Mouse (Mus musculus): ENCODE measurements around the gene Arfip1. TPM values are rescaled to one million over a fixed set of nuclear protein-coding genes. Genes with fewer than 3 reads are reported as not detected.
A peak's percentile ranks its signal among the peaks of the same experiment; 100 is the strongest.

Gene Arfip1
- 48.1 and 53.8 TPM in 2 replicates for polyA plus RNA-seq (2015; fragmentation: Nextera tagmentation; extraction: Ambion mirVana)

DNA sequence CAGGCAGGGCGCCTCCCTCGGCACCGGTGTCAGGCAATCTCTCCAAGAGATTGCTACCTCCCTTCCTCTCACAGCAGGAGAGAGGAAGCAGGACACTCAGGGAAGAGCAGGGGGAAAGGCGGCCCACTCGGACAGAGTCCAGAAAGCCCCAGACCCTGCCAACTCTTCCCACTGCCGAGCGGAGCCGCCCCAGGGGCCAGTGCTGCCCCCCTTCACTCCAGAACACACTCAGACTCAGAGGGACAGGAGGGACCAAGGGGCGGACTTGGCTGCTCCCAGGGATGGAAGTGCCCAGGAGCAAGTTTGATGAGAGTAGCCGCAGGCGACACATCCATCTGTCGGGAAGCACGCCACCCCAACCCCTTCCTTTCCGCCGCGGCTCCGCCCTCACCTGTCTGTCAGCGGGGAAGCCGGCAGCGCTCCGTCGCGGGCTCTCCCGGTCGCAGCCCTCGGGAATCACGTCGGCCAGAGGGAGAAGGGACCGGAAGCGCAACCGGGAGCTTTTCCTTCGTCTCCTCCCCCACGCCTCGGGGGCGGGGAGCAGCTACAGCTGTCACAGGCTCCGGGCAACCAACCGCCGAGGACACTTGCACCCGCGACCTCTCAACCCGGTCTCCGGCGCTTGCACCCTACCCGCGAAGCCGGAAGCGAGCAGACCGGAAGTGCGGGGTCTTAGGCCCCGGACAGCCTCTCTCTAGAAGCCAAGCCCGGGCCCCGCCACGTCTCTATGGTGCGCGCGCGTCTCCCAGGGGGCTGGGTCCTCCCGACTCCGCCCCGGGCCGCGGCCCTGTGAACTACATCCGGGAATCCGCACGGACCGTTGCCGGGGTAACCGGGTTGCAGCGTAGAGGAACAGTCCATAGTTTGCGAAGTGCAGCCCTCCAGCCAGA is at the start of gene Arfip1:
Gene Arfip1 (minus strand): TSS at position 603 of the 890 bp plus-strand sequence.
- H3K36me3 ChIP-seq = no peaks in the 10 kb centered on the region
- H3K4me3 ChIP-seq (replicated peaks) = peak within 1 kb of the TSS; percentile 80
- ATAC-seq (replicated peaks; ENCODE audit: low FRiP score) = peak; percentile 99
- under 1% methylated on average over 70 of the region's 70 CpGs for WGBS
- peak within 1 kb of the TSS; percentile 76 for H3K9ac ChIP-seq
- no peaks in the 10 kb centered on the region for H3K27me3 ChIP-seq
- peak within 1 kb of the TSS; percentile 97 for H3K27ac ChIP-seq
- no peaks in the 10 kb centered on the region for H3K9me3 ChIP-seq (replicated peaks)
- peak within 1 kb of the TSS; percentile 68 for H3K4me2 ChIP-seq
- H3K4me1 ChIP-seq = peaks cover 20% of the 10 kb centered on the region

DNA sequence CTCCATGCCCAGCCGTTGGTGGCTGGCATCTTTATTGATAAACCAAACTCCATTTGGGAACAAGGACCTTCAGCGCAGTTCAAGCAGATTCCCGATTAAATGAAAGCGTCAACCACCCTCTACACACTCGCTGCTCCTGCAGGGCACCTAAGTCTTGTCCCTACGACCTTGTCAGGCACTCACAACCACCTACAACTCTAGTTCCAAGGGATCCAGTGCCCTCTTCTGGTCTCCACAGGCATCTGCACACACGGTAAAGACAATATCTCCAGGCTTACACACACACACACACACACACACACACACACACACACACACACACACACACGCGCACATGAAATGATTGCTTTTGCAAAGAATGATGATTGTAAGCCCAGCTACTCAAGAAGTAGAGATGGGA is 49.2 kb upstream of the Arfip1 start:
- Histone ChIP-seq H3K4me3 (replicated peaks) (no peak overlapping the region), H3K27me3 (no peaks in the 10 kb centered on the region), H3K36me3 (no peaks in the 10 kb centered on the region), H3K4me1 (no peaks in the 10 kb centered on the region), H3K9me3 (replicated peaks) (no peaks in the 10 kb centered on the region), H3K4me2 (no peak overlapping the region), H3K9ac (no peak overlapping the region), H3K27ac (no peak overlapping the region)
- WGBS = 92% methylated on average over 9 of the region's 9 CpGs
- ATAC-seq (replicated peaks; ENCODE audit: low FRiP score) = no peak

DNA sequence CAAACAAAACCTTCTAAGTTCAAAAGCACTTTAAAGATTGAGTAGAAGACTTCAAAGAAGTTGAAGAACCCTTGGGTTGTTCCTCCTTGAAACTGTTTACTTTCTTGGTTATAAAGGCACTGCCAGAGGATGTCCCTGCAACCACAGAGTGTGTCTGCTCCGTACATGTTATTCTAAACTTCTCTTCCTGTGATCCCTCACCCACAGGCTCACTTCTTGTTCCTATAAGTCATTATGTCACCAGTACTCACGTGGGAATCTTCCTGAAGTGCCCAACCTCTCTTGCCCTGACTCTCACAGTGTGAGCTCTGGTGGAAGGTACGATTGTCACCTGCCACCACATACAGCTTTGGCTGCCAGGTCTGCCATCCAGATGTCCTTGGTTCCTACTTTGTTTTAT is 39.6 kb upstream of the Arfip1 start:
- no peak for ATAC-seq (replicated peaks; ENCODE audit: low FRiP score)
- Histone ChIP-seq H3K9me3 (replicated peaks) (no peaks in the 10 kb centered on the region), H3K4me3 (replicated peaks) (no peak overlapping the region), H3K36me3 (no peaks in the 10 kb centered on the region), H3K27ac (no peak overlapping the region), H3K9ac (no peak overlapping the region), H3K27me3 (no peaks in the 10 kb centered on the region), H3K4me2 (no peak overlapping the region), H3K4me1 (peaks cover 12% of the 10 kb centered on the region)
- WGBS = 32% methylated on average over 3 of the region's 3 CpGs

DNA sequence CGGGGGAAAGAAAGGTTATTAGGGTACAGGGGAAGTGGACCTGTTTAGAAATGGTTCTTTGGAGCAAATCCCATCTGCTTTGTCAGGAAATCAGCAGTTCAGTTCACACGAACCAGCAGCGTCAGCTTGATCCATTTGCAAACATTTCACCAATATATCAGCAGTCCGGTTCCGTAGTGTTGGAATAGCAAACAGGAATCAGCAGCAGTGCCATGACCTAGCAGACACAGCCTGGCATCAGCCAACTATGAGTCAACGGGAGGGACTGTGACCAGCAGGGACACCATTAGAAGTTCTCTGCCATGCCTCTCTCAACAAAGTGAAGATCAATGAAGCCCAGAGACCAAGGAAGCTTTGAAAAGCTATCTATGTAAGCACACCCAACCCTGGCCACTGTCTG is 37.3 kb upstream of the Arfip1 start:
- Histone ChIP-seq H3K4me2 (no peak overlapping the region), H3K27ac (no peak overlapping the region), H3K9ac (no peak overlapping the region), H3K27me3 (0 out of 2 replicates have a peak, but pooled peaks cover 3% of the 10 kb centered on the region), H3K4me1 (0 out of 2 replicates have a peak, but pooled peaks cover 5% of the 10 kb centered on the region), H3K36me3 (no peaks in the 10 kb centered on the region), H3K4me3 (replicated peaks) (no peak overlapping the region), H3K9me3 (replicated peaks) (no peaks in the 10 kb centered on the region)
- no peak for ATAC-seq (replicated peaks; ENCODE audit: low FRiP score)
- WGBS = 91% methylated on average over 6 of the region's 6 CpGs

DNA sequence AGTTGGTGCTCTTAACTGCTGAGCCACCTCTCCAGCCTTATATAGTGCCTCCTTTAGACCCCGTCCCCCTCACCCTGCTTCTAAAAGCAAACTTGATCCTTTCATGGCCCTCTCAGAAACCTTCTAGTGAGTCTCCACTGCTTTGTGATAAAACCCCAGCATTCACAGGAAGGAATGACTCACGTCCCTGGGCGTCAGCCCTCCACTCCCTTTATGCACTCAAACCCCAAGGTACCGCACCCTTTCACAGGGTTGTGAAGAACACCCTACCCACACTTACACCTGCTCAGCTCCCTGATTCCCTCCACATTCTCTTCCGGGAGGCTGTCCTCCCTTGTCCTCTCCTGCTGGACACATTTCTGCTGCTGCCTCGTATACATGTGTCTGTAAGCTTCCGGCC is 36.6 kb upstream of the Arfip1 start:
- Histone ChIP-seq H3K9me3 (replicated peaks) (no peaks in the 10 kb centered on the region), H3K27me3 (0 out of 2 replicates have a peak, but pooled peaks cover 3% of the 10 kb centered on the region), H3K4me3 (replicated peaks) (no peak overlapping the region), H3K4me2 (no peak overlapping the region), H3K9ac (no peak overlapping the region), H3K27ac (no peak overlapping the region), H3K36me3 (no peaks in the 10 kb centered on the region), H3K4me1 (0 out of 2 replicates have a peak, but pooled peaks cover 2% of the 10 kb centered on the region)
- no peak for ATAC-seq (replicated peaks; ENCODE audit: low FRiP score)
- WGBS = 95% methylated on average over 7 of the region's 7 CpGs

DNA sequence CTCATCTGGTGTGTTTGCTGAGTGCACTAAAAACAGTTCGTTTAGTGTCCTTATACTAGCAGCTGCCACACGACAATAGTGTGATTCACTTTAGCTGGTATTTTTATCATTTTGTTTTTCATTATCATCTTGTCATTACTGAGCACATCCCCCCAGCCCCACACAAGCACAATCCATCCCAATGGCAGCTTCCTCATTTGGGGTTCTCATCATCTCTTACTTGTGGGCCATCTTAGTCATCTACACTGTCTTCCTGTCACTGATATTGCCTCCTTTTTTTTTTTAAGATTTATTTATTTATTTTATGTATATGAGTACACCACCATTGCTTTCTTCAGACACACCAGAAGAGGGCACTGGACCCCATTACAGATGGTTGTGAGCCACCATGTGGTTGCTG is 36.2 kb upstream of the Arfip1 start:
- 0 out of 2 replicates have a peak, but pooled peaks cover 2% of the 10 kb centered on the region for H3K4me1 ChIP-seq
- H3K27ac ChIP-seq = no peak overlapping the region
- 90% methylated on average over 2 of the region's 2 CpGs for WGBS
- 0 out of 2 replicates have a peak, but pooled peaks cover 3% of the 10 kb centered on the region for H3K27me3 ChIP-seq
- no peak for ATAC-seq (replicated peaks; ENCODE audit: low FRiP score)
- H3K9me3 ChIP-seq (replicated peaks) = no peaks in the 10 kb centered on the region
- no peak overlapping the region for H3K9ac ChIP-seq
- no peak overlapping the region for H3K4me3 ChIP-seq (replicated peaks)
- H3K36me3 ChIP-seq = no peaks in the 10 kb centered on the region
- no peak overlapping the region for H3K4me2 ChIP-seq

DNA sequence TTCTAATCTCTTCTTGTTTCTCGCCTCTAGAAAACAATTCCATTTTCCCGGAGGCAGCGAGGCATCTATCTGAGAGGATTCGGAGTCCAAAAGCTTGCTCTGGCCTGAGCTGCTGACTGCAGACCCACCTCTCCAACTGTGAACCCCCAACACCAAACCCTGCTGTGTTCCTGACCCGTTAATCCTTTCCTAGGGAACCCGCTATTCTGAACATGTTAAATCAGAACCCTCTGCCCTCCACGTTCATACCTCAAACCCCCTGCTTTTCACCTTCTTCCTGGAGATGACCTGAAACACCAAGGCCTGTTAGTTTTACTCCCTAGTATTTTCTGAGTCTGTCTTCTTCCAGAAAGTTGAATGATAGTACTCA is 33.4 kb upstream of the Arfip1 start:
- 0 out of 2 replicates have a peak, but pooled peaks cover 2% of the 10 kb centered on the region for H3K4me1 ChIP-seq
- H3K27ac ChIP-seq = no peak overlapping the region
- H3K9ac ChIP-seq = no peak overlapping the region
- ATAC-seq (replicated peaks; ENCODE audit: low FRiP score) = no peak
- WGBS = 41% methylated on average over 7 of the region's 7 CpGs
- no peak overlapping the region for H3K4me3 ChIP-seq (replicated peaks)
- no peaks in the 10 kb centered on the region for H3K36me3 ChIP-seq
- H3K27me3 ChIP-seq = 0 out of 2 replicates have a peak, but pooled peaks cover 3% of the 10 kb centered on the region
- H3K9me3 ChIP-seq (replicated peaks) = no peaks in the 10 kb centered on the region
- H3K4me2 ChIP-seq = no peak overlapping the region

DNA sequence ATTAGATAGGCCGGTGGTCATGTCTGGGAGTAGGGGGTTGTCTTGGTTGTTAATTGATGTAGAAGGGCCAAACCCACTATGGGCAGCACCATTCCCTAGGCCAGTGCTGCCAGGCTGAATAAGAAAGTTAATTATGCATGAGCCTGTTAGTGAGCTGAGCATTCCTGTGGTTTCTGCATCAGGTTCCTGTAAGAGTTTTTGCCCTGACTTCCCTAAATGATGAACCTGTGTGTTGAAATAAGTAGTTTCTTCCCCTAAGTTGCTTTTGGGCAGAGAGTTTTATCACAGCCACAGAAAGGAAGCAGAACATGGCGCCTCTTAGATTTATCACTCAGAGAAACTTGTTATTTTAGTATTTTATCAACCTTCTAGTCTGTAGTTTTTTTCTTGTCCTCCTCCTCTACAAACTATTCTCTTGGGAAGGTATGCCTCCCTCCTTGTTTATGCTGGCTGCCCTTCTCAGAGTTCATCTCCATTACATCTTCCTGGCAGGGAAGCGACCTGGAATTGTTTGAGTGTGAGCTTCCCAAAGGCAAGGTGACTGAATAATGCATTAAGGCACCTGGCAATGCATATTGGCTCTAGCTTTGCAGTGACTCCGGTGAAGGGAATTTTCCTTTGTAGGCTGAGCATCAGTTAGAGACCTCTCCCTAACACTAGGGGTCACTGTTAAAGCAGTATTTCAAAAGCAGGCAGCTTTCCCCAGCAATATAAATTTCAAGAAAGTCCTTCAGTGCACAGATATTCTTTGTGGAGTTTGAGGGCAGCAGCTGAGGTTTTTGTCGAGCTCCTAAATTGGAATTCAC is 32.8 kb upstream of the Arfip1 start:
- H3K27me3 ChIP-seq = 0 out of 2 replicates have a peak, but pooled peaks cover 3% of the 10 kb centered on the region
- no peaks in the 10 kb centered on the region for H3K9me3 ChIP-seq (replicated peaks)
- ATAC-seq (replicated peaks; ENCODE audit: low FRiP score) = no peak
- H3K27ac ChIP-seq = no peak overlapping the region
- 19% methylated on average over 5 of the region's 5 CpGs for WGBS
- no peak overlapping the region for H3K4me2 ChIP-seq
- H3K4me1 ChIP-seq = 0 out of 2 replicates have a peak, but pooled peaks cover 2% of the 10 kb centered on the region
- H3K4me3 ChIP-seq (replicated peaks) = no peak overlapping the region
- H3K9ac ChIP-seq = no peak overlapping the region
- H3K36me3 ChIP-seq = no peaks in the 10 kb centered on the region

DNA sequence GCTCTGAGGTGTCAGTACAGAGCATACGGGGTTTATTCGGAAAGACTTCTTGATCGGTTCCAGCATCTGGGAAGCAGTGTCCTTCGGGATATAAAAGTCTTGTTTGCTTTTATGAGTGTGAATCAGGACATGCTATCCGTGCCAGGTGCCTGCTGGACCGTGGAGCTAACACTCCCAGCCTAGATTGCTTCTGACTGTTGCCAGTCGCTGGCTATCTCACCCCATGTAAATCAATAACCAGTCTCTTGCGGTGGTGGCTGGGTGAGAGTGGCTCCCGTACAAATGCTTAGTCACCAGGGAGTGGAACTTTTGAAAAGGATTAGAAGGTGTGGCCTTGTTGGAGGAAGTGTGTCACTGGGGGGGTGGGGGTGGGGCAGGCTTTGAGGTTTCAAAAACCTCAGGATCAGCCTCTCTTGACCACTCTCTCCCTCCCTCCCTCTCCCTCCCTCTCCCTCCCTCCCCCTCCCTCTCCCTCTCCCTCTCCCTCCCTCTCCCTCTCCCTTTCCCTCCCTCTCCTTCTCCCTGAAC is 27.8 kb upstream of the Arfip1 start:
- Histone ChIP-seq H3K27ac (no peak overlapping the region), H3K4me3 (replicated peaks) (no peak overlapping the region), H3K4me2 (no peak overlapping the region), H3K9me3 (replicated peaks) (0 out of 2 replicates have a peak, but pooled peaks cover 8% of the 10 kb centered on the region), H3K4me1 (no peaks in the 10 kb centered on the region), H3K27me3 (no peaks in the 10 kb centered on the region), H3K36me3 (no peaks in the 10 kb centered on the region), H3K9ac (no peak overlapping the region)
- peak; percentile 89 for ATAC-seq (replicated peaks; ENCODE audit: low FRiP score)
- 53% methylated on average over 9 of the region's 9 CpGs for WGBS

DNA sequence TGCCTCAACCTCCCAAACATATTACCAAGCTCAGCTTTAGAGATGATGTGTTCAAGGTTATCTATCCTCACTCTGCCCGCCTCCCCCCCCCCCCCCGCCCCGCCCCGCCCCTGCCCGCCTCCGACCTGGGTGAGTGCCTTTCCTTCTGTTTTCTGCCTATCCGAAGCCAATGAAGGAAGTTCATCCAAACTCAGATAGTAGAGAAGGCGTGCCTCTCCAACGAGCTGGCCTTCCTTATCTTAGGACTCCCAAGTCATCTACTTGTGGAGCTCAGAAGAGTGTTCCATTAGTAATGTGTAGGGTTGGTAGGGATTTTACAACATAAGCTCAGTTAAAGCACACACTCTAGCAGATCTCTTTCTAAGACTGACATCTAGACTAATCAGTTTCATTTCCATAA is 20.8 kb upstream of the Arfip1 start:
- Histone ChIP-seq H3K4me1 (no peaks in the 10 kb centered on the region), H3K27me3 (no peaks in the 10 kb centered on the region), H3K9ac (no peak overlapping the region), H3K27ac (0 out of 2 replicates have a peak overlapping the region, but pooled peaks have one; percentile 1), H3K9me3 (replicated peaks) (0 out of 2 replicates have a peak, but pooled peaks cover 9% of the 10 kb centered on the region), H3K4me2 (no peak overlapping the region), H3K4me3 (replicated peaks) (no peak overlapping the region), H3K36me3 (no peaks in the 10 kb centered on the region)
- WGBS = 82% methylated on average over 7 of the region's 9 CpGs
- ATAC-seq (replicated peaks; ENCODE audit: low FRiP score) = no peak

DNA sequence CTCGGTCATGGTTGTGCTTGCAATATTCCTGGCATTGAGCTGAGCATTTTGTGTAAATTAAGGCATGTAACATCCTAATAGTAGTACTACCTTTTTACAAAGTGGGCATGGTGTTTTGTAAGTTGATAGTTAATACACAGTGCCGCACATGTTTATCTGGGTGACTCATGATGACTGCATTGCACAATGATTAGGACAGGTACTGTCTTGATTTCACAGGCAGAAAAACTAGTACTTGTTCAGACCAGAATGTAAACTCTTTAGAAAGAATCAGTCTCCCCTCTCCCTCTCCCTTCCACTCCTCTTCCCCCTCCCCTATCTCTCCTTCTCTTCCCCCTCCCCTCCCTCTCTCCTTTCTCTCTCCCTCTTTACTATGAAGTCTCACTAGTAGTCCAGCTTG is 20.3 kb upstream of the Arfip1 start:
- no peak for ATAC-seq (replicated peaks; ENCODE audit: low FRiP score)
- Histone ChIP-seq H3K27me3 (no peaks in the 10 kb centered on the region), H3K4me2 (no peak overlapping the region), H3K4me3 (replicated peaks) (no peak overlapping the region), H3K4me1 (no peaks in the 10 kb centered on the region), H3K36me3 (no peaks in the 10 kb centered on the region), H3K9me3 (replicated peaks) (0 out of 2 replicates have a peak, but pooled peaks cover 9% of the 10 kb centered on the region), H3K9ac (no peak overlapping the region), H3K27ac (no peak overlapping the region)
- whole genome bisulfite sequencing = 100% methylated on average over 2 of the region's 2 CpGs
